Mouse (Mus musculus): ENCODE data around the gene Supt4a. TPM values are rescaled to one million over a fixed set of nuclear protein-coding genes. Genes with fewer than 3 reads are reported as not detected.

Gene Supt4a
- polyA plus RNA-seq, 1 experiment from 2014 or later: 172 TPM

- H3K36me3 ChIP-seq: no peaks in the 10 kb centered on the region
- no peaks in the 10 kb centered on the region for H3K9me3 ChIP-seq
- peaks cover 28% of the 10 kb centered on the region for H3K4me1 ChIP-seq
- peaks cover 82% of the 10 kb centered on the region for H3K27me3 ChIP-seq
- no peak overlapping the region for H3K27ac ChIP-seq
- 77% methylated on average over 14 of the region's 14 CpGs for WGBS
- no peak overlapping the region for H3K4me2 ChIP-seq
- H3K9ac ChIP-seq: no peak overlapping the region
- H3K4me3 ChIP-seq: no peak overlapping the region
- ATAC-seq (ENCODE audit: insufficient number of reproducible peaks, insufficient read depth, low FRiP score, low TSS enrichment, low read depth): no peak
Observed at GRCm38 (mm10) chr11:87761806-87762701, 24.7 kb downstream of the Supt4a start.

GRCm38 (mm10) chr11:87762702-87763385 lies 25.5 kb downstream of the Supt4a start:
- no peak overlapping the region for H3K9ac ChIP-seq
- ATAC-seq (ENCODE audit: insufficient number of reproducible peaks, insufficient read depth, low FRiP score, low TSS enrichment, low read depth): no peak
- H3K36me3 ChIP-seq: no peaks in the 10 kb centered on the region
- no peak overlapping the region for H3K4me3 ChIP-seq
- no peak overlapping the region; the same call in 1 of the 2 replicates for H3K4me2 ChIP-seq
- no peaks in the 10 kb centered on the region for H3K9me3 ChIP-seq
- WGBS: 44% methylated on average over 12 of the region's 12 CpGs
- peaks cover 88% of the 10 kb centered on the region for H3K27me3 ChIP-seq
- peaks cover 28% of the 10 kb centered on the region for H3K4me1 ChIP-seq
- H3K27ac ChIP-seq: no peak overlapping the region

GRCm38 (mm10) chr11:87763511-87763987 lies 26.2 kb downstream of the Supt4a start:
- ATAC-seq (ENCODE audit: insufficient number of reproducible peaks, insufficient read depth, low FRiP score, low TSS enrichment, low read depth): no peak
- no peak overlapping the region for H3K27ac ChIP-seq
- peak overlapping the region; percentile 95 for H3K4me2 ChIP-seq
- H3K9me3 ChIP-seq: no peaks in the 10 kb centered on the region
- peak overlapping the region; percentile 73 for H3K9ac ChIP-seq
- H3K27me3 ChIP-seq: peaks cover 93% of the 10 kb centered on the region
- no peaks in the 10 kb centered on the region for H3K36me3 ChIP-seq
- WGBS: 2% methylated on average over 17 of the region's 17 CpGs
- H3K4me1 ChIP-seq: peaks cover 28% of the 10 kb centered on the region
- H3K4me3 ChIP-seq: peak overlapping the region; percentile 53

DNA sequence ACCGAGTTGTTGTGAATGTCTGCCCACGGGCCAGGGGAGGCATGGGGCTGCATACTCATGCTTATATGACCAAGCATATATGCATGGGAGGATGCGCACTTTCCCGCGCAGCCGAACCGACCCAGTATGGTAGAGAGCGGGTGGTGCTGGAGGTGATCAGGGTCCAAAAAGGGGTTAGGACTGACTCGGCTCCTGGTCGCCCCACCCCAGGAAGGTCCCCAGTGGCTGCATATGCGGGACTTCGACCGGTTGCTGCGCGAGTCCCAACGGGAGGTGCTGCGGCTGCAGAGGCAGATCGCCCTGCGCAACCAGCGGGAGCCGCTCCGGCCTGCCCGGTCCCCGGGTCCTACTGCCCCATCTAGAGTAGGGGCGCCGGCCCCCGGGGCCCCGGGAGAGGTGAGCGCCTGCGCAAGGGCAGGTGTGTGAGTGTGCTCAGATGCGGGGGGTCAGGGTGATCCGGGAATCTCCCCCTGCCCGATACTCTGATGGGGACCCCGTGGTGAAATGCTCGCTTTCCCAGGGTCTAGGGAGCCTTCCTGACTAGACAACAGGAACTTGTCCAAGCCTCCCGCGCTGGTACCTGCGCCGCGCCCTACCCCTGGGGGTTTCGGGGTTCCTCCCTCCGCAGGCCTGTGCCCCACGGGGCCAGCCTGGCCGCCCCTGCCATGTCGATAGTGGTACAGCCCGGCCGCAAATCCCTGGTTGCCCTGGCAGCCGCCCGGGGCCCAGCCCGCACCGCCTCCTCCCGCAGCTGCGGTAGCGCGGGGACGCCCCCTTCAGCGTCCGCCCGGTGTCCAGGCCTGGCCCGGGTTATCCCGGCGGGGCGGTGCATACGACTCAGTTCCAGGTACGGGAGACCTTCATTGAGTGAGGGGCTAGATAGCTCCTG lies 26.9 kb downstream of the Supt4a start:
- Histone ChIP-seq H3K4me3 (peak overlapping the region; percentile 53), H3K9ac (peak overlapping the region; percentile 73), H3K4me2 (peak overlapping the region; percentile 95), H3K4me1 (peaks cover 28% of the 10 kb centered on the region), H3K27me3 (peaks cover 89% of the 10 kb centered on the region), H3K27ac (no peak overlapping the region), H3K36me3 (no peaks in the 10 kb centered on the region), H3K9me3 (no peaks in the 10 kb centered on the region)
- 1% methylated on average over 60 of the region's 65 CpGs for WGBS
- peak; percentile 56 for ATAC-seq (ENCODE audit: insufficient number of reproducible peaks, insufficient read depth, low FRiP score, low TSS enrichment, low read depth)

- Histone ChIP-seq H3K4me2 (no peak overlapping the region), H3K4me1 (peaks cover 13% of the 10 kb centered on the region), H3K9me3 (no peaks in the 10 kb centered on the region), H3K9ac (no peak overlapping the region), H3K27me3 (peaks cover 43% of the 10 kb centered on the region), H3K4me3 (no peak overlapping the region), H3K27ac (no peak overlapping the region), H3K36me3 (no peaks in the 10 kb centered on the region)
- no peak for ATAC-seq (ENCODE audit: insufficient number of reproducible peaks, insufficient read depth, low FRiP score, low TSS enrichment, low read depth)
- 89% methylated on average over 4 of the region's 4 CpGs for WGBS
Observed at GRCm38 (mm10) chr11:87768745-87769144, 31.4 kb downstream of the Supt4a start.

GRCm38 (mm10) chr11:87770989-87771388 lies 33.6 kb downstream of the Supt4a start:
- Histone ChIP-seq H3K4me1 (no peaks in the 10 kb centered on the region), H3K9ac (no peak overlapping the region), H3K9me3 (no peaks in the 10 kb centered on the region), H3K27ac (no peak overlapping the region), H3K4me3 (no peak overlapping the region), H3K4me2 (no peak overlapping the region), H3K36me3 (no peaks in the 10 kb centered on the region), H3K27me3 (peaks cover 21% of the 10 kb centered on the region)
- ATAC-seq (ENCODE audit: insufficient number of reproducible peaks, insufficient read depth, low FRiP score, low TSS enrichment, low read depth): no peak
- WGBS: 59% methylated on average over 3 of the region's 3 CpGs

- no peak for ATAC-seq (ENCODE audit: insufficient number of reproducible peaks, insufficient read depth, low FRiP score, low TSS enrichment, low read depth)
- Histone ChIP-seq H3K27me3 (peaks cover 7% of the 10 kb centered on the region; the same call in 1 of the 2 replicates), H3K9me3 (no peaks in the 10 kb centered on the region), H3K36me3 (no peaks in the 10 kb centered on the region), H3K4me3 (no peak overlapping the region), H3K9ac (no peak overlapping the region), H3K27ac (no peak overlapping the region), H3K4me2 (no peak overlapping the region), H3K4me1 (peaks cover 1% of the 10 kb centered on the region; the same call in 1 of the 2 replicates)
- 89% methylated on average over 3 of the region's 3 CpGs for WGBS
Observed at GRCm38 (mm10) chr11:87772354-87772753, 35.0 kb downstream of the Supt4a start.

GRCm38 (mm10) chr11:87778100-87778765 lies 40.9 kb downstream of the Supt4a start:
- Histone ChIP-seq H3K27ac (no peak overlapping the region), H3K4me3 (peak overlapping the region; percentile 53), H3K4me1 (peaks cover 17% of the 10 kb centered on the region), H3K4me2 (peak overlapping the region; percentile 87), H3K9me3 (no peaks in the 10 kb centered on the region), H3K9ac (peak overlapping the region; percentile 78), H3K36me3 (no peaks in the 10 kb centered on the region), H3K27me3 (no peaks in the 10 kb centered on the region)
- 7% methylated on average over 32 of the region's 32 CpGs for WGBS
- ATAC-seq (ENCODE audit: insufficient number of reproducible peaks, insufficient read depth, low FRiP score, low TSS enrichment, low read depth): peak; percentile 85

DNA sequence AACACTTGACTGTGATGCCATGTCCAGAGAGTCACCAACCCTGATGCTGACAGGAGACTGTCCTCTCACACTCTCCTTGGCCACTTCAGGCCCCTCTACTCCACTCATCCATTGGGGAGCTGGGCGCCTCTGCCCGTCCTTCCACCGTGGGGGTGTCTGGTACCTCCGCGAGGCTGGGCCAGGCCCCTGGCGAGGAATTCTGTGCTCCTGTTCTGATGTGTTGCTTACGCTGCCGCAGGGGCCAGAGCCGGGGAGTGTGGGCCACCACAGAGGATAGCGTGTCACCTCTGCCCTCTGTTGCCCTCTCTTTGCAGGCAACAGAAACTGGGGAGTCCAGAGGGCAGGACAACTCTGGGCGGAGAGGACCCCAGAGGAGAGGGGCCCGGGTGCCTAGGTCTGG lies 41.6 kb downstream of the Supt4a start:
- peak; percentile 21; the same call in 1 of the 2 replicates for ATAC-seq (ENCODE audit: insufficient number of reproducible peaks, insufficient read depth, low FRiP score, low TSS enrichment, low read depth)
- H3K27ac ChIP-seq: no peak overlapping the region
- peak overlapping the region; percentile 78 for H3K9ac ChIP-seq

DNA sequence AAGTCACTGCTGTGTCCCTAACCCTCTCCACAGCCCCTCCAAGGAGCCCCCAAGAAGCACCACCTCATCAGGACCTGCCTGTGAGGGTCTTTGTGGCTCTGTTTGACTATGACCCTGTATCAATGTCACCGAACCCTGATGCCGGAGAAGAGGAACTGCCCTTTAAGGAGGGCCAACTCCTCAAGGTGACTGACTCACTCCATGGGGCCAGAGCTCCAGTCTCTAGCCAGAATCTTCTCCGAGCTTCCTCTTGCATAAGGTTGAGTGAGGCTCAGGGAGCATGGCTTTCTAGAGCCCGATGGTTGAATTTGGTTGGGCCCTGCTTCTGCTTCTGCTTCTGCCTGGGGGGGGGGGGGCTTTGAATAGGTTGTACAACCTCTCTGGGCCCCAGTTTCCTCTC lies 42.0 kb downstream of the Supt4a start:
- no peak for ATAC-seq (ENCODE audit: insufficient number of reproducible peaks, insufficient read depth, low FRiP score, low TSS enrichment, low read depth)
- Histone ChIP-seq H3K4me1 (peaks cover 17% of the 10 kb centered on the region), H3K9ac (no peak overlapping the region), H3K36me3 (no peaks in the 10 kb centered on the region), H3K27me3 (no peaks in the 10 kb centered on the region), H3K27ac (no peak overlapping the region), H3K4me3 (no peak overlapping the region), H3K9me3 (no peaks in the 10 kb centered on the region), H3K4me2 (no peak overlapping the region)
- whole genome bisulfite sequencing: 81% methylated on average over 4 of the region's 4 CpGs

More for the DNA sequence above, 41.6 kb downstream of the Supt4a start:
- no peaks in the 10 kb centered on the region for H3K36me3 ChIP-seq
- H3K4me2 ChIP-seq: peak overlapping the region; percentile 87
- H3K4me3 ChIP-seq: peak overlapping the region; percentile 53
- no peaks in the 10 kb centered on the region for H3K27me3 ChIP-seq
- peaks cover 17% of the 10 kb centered on the region for H3K4me1 ChIP-seq
- 34% methylated on average over 12 of the region's 12 CpGs for WGBS
- H3K9me3 ChIP-seq: no peaks in the 10 kb centered on the region

Data from embryonic facial prominence, embryonic 13.5 days (tissue).